Mouse (Mus musculus) ES-Bruce4 (cell line): ENCODE data around the gene Slbp.

Experiments
- CTCF ChIP-seq: IDR thresholded peaks from one replicate; pipeline ENCODE4 v1.8.1; 2011; ENCODE audit warnings: low read depth, low read length
- EP300 ChIP-seq: IDR thresholded peaks from 2 replicates; pipeline ENCODE4 v1.6.1; 2011; ENCODE audit warnings: low read depth, low read length; ENCODE audit not compliant: insufficient read depth
- POLR2A ChIP-seq: IDR thresholded peaks from one replicate; pipeline ENCODE4 v1.8.1; 2011; ENCODE audit warnings: low read length; ENCODE audit not compliant: insufficient read depth

DNA sequence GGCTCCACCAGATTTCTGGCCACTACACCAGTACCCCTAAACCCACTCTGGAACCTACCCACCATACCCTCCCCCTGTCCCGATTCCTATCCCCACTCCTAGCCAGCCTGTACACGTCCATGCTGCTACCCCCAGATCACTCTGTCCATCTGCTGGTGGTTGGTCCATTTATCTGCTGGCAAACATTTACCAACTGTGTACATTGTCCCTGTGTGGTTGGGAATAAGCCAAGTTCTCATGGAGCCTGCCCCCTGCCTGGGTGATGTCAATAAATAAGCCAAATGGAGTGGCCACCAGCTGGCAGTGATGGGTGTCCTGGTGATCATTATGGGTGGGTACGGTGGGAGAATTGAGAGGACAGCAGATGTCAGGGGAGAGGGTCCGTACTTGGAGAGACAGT lies 34.8 kb upstream of the Slbp start:
- TF ChIP-seq CTCF = no peak
- no peak for TF ChIP-seq POLR2A
- TF ChIP-seq EP300 = no peak
